Comparison of ENCODE assay signal across 11 mouse cellular contexts in the genomic region with DNA sequence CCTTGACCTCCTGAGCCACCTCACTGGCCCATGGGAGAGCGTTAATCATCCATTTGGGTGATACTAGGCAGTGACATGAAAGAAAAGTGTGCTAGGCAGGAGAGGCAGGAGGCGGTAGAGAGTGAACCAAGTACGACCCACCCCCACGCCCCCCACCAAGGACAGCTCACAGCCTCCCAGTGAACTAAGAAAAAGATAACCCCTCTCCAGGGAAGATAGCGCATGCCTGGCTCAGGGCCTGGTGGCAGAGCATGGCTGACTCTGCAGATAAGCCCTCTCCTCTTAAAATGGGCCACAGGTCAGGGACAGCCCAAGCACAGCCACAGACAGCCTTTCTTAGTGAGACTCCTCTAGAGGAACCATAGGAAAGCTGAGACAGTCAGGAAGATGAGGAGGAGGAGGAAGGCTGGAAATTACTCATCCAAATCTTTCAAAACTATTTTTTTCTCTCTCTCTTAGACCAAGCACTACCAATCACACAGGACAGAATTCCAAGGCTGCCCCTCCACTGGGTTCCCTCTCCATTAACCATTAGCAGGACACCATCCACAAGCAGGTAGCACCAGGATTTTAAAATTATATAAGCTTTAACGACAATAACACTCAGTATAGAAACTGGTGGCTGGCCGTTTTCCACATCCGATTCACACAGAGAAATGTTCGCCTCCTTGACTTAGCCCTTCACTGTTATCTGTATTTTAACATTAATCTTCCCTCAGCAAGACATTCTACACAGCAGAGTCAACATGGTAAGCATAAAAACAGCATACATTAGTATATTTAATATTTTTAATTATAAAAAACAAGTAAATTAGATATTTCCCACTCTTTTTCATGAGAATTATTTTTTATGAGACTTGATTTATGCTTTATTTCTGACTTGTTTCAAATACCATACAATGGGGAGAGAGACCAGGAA. TPM values are rescaled to one million over a fixed set of nuclear protein-coding genes. Genes with fewer than 3 reads are reported as not detected.
DNase-seq lines count a peak whose midpoint lies in the region; ATAC-seq lines count a peak whose summit lies in the region.
"Had no signal": no experiment of that assay in that cellular context is flagged by ENCODE, and none has a peak within 500 bp of the region (broad histone marks: within the 10 kb centered on the region; RNA-seq: fewer than 3 reads in every experiment).

No protein-coding gene starts in this region.

- no peak overlapping the region for H3K4me2 ChIP-seq in kidney, embryonic 16.5 days (replicated peaks; ENCODE audit: low read depth, low read length)
- H3K4me2 ChIP-seq in heart, embryonic 15.5 days: peak overlapping the region; percentile 30
- H3K4me2 ChIP-seq in forebrain, embryonic 16.5 days (ENCODE audit: low read length): no peak overlapping the region

- no peak overlapping the region for H3K9ac ChIP-seq in kidney, embryonic 16.5 days (replicated peaks; ENCODE audit: low read length)
- H3K9ac ChIP-seq in heart, embryonic 15.5 days: no peak overlapping the region
- H3K9ac ChIP-seq in forebrain, embryonic 16.5 days (replicated peaks; ENCODE audit: low read depth, low read length): no peak overlapping the region

- H3K4me1 ChIP-seq in kidney, embryonic 16.5 days (ENCODE audit: insufficient read depth, low read length): 0 out of 2 replicates have a peak, but pooled peaks cover 2% of the 10 kb centered on the region
- H3K4me1 ChIP-seq in heart, embryonic 15.5 days (replicated peaks): peaks cover 18% of the 10 kb centered on the region
- H3K4me1 ChIP-seq in forebrain, embryonic 16.5 days (replicated peaks; ENCODE audit: control insufficient read depth, insufficient read depth, low read length): no peaks in the 10 kb centered on the region

- no peak overlapping the region for H3K27ac ChIP-seq in kidney, embryonic 16.5 days (ENCODE audit: low read length)
- peak overlapping the region; percentile 69 for H3K27ac ChIP-seq in heart, embryonic 15.5 days
- no peak overlapping the region for H3K27ac ChIP-seq in forebrain, embryonic 16.5 days (ENCODE audit: low read length)

- no peaks in the 10 kb centered on the region for H3K36me3 ChIP-seq in kidney, embryonic 16.5 days (ENCODE audit: insufficient read depth, low read length)
- H3K36me3 ChIP-seq in heart, embryonic 15.5 days: no peaks in the 10 kb centered on the region
- no peaks in the 10 kb centered on the region for H3K36me3 ChIP-seq in forebrain, embryonic 16.5 days (ENCODE audit: control insufficient read depth, insufficient read depth)

- DNase-seq in kidney, postnatal 14 days: no peak
- peak; percentile 97 for DNase-seq in heart, adult 11 months
- DNase-seq in layer of hippocampus, postnatal 25 days (ENCODE audit: extremely low spot score in 1 of 2, low spot score in 1 of 2): no peak
- no peak for DNase-seq in right cerebral cortex, adult 18-20 months
- DNase-seq: adrenal gland, adult 8-10 months; lung, postnatal 36 days had no signal

- H3K27me3 ChIP-seq in kidney, embryonic 16.5 days (ENCODE audit: insufficient read depth, low read length): peaks cover 18% of the 10 kb centered on the region
- peaks cover 14% of the 10 kb centered on the region for H3K27me3 ChIP-seq in heart, embryonic 15.5 days
- no peaks in the 10 kb centered on the region for H3K27me3 ChIP-seq in forebrain, embryonic 16.5 days (replicated peaks; ENCODE audit: control insufficient read depth, insufficient read depth, low read length)

- no peak overlapping the region for H3K4me3 ChIP-seq in kidney, embryonic 16.5 days (ENCODE audit: low read length)
- H3K4me3 ChIP-seq in heart, embryonic 15.5 days: no peak overlapping the region
- no peak overlapping the region for H3K4me3 ChIP-seq in forebrain, embryonic 16.5 days (replicated peaks; ENCODE audit: low read length)
- H3K4me3 ChIP-seq: erythroblast, embryonic 14.5 days had no signal

- H3K9me3 ChIP-seq in kidney, embryonic 16.5 days (ENCODE audit: low read length): no peaks in the 10 kb centered on the region
- no peaks in the 10 kb centered on the region for H3K9me3 ChIP-seq in heart, embryonic 15.5 days (replicated peaks)
- no peaks in the 10 kb centered on the region for H3K9me3 ChIP-seq in forebrain, embryonic 16.5 days (ENCODE audit: control insufficient read depth, low read length)

- peak; percentile 50 for ATAC-seq in kidney, embryonic 16.5 days (ENCODE audit: low FRiP score, low TSS enrichment)
- peak; percentile 83; the same call in 1 of the 2 replicates for ATAC-seq in heart, embryonic 15.5 days (replicated peaks; ENCODE audit: insufficient number of reproducible peaks, insufficient read depth, low FRiP score, low read depth)
- peak; percentile 47 for ATAC-seq in megakaryocyte progenitor cell, adult 5-6 weeks (replicated peaks; ENCODE audit: poor library complexity)
- no peak for ATAC-seq in forebrain, embryonic 16.5 days

- 54% methylated on average over 9 of the region's 9 CpGs for WGBS in kidney, embryonic 16.5 days
- 39% methylated on average over 9 of the region's 9 CpGs for WGBS in heart, embryonic 15.5 days
- 79% methylated on average over 9 of the region's 9 CpGs for WGBS in forebrain, embryonic 16.5 days

RNA-seq across cellular contexts. Expression of a gene that starts 8.3 kb away (rescaled TPM):
- 0.81 and 1.00 TPM in 2 replicates for polyA plus RNA-seq in kidney, embryonic 16.5 days (2015; fragmentation: Nextera tagmentation; extraction: Ambion mirVana)
- 0.52 and 0.70 TPM in 2 replicates for polyA plus RNA-seq in heart, embryonic 15.5 days (2015; fragmentation: Nextera tagmentation; extraction: Ambion mirVana)
- total RNA-seq in megakaryocyte progenitor cell, adult 5-6 weeks (2015): 2.4 and 4.4 TPM in 2 replicates
- total RNA-seq in megakaryocyte progenitor cell, adult 5-6 weeks (2017): 1.7 and 3.4 TPM in 2 replicates
- polyA plus RNA-seq in forebrain, embryonic 16.5 days (2015; fragmentation: Nextera tagmentation; extraction: Ambion mirVana): 3.0 and 4.0 TPM in 2 replicates
- 10 to 100 TPM; 51.9 to 53.2 TPM for total RNA-seq in layer of hippocampus, postnatal 25 days (2021)

RNA-seq across cellular contexts. Expression of a gene that starts 39.3 kb away (rescaled TPM):
- polyA plus RNA-seq in kidney, embryonic 16.5 days (2015; fragmentation: Nextera tagmentation; extraction: Ambion mirVana): 100 and 134 TPM in 2 replicates
- 67.8 and 92.3 TPM in 2 replicates for polyA plus RNA-seq in heart, embryonic 15.5 days (2015; fragmentation: Nextera tagmentation; extraction: Ambion mirVana)
- 111 and 114 TPM in 2 replicates for total RNA-seq in megakaryocyte progenitor cell, adult 5-6 weeks (2015)
- 169 and 201 TPM in 2 replicates for total RNA-seq in megakaryocyte progenitor cell, adult 5-6 weeks (2017)
- polyA plus RNA-seq in forebrain, embryonic 16.5 days (2015; fragmentation: Nextera tagmentation; extraction: Ambion mirVana): 132 and 152 TPM in 2 replicates
- total RNA-seq in layer of hippocampus, postnatal 25 days (2021): 10 to 100 TPM; 59.3 to 70.8 TPM
